Mouse (Mus musculus) brain, embryonic 18.5 days (tissue): Measurements from ENCODE around the gene Scrg1.
"Not testable (repeated sequence)": the region's sequence is repeated elsewhere in the genome, so short reads cannot be mapped to it uniquely, and the experiment has no call there.

ENCODE experiments used
- DNase-seq: peaks from one replicate; pipeline ENCODE4 v3.0.0-alpha.2; 2012; ENCODE audit warnings: low read depth, low spot score

The Scrg1 gene

GRCm38 (mm10) chr8:57508657-57509056 lies 52.9 kb downstream of the Scrg1 start:
- DNase-seq = no peak

- no peak for DNase-seq
Observed at GRCm38 (mm10) chr8:57510791-57511315, 55.1 kb downstream of the Scrg1 start.

GRCm38 (mm10) chr8:57511316-57512118 lies 55.8 kb downstream of the Scrg1 start, which contains the start of gene Hmgb2:
Gene Hmgb2, plus strand, starts transcription at chr8:57511907.
- DNase-seq = peak; percentile 99

- no peak for DNase-seq
Observed at GRCm38 (mm10) chr8:57512141-57513056, 56.7 kb downstream of the Scrg1 start.

GRCm38 (mm10) chr8:57513178-57513661 lies 57.5 kb downstream of the Scrg1 start:
- DNase-seq = not testable (repeated sequence)

GRCm38 (mm10) chr8:57516685-57517084 lies 61.0 kb downstream of the Scrg1 start:
- not testable (repeated sequence) for DNase-seq

- DNase-seq = no peak
Observed at GRCm38 (mm10) chr8:57517723-57518122, 62.0 kb downstream of the Scrg1 start.

GRCm38 (mm10) chr8:57520186-57520786 lies 64.6 kb downstream of the Scrg1 start:
- DNase-seq = no peak
